Mouse (Mus musculus) frontal cortex, postnatal 14 days (tissue): Measurements from ENCODE around the gene Ryr1.
A peak's percentile ranks its signal among the peaks of the same experiment; 100 is the strongest.
"Not testable (repeated sequence)": the region's sequence is repeated elsewhere in the genome, so short reads cannot be mapped to it uniquely, and the experiment has no call there.

Experiments
- DNase-seq, 2 experiments: peaks; one replicate each; pipeline ENCODE4 v3.0.0; 2022; ENCODE audit warnings: low spot score in 2 of 2

Ryr1 gene

DNA sequence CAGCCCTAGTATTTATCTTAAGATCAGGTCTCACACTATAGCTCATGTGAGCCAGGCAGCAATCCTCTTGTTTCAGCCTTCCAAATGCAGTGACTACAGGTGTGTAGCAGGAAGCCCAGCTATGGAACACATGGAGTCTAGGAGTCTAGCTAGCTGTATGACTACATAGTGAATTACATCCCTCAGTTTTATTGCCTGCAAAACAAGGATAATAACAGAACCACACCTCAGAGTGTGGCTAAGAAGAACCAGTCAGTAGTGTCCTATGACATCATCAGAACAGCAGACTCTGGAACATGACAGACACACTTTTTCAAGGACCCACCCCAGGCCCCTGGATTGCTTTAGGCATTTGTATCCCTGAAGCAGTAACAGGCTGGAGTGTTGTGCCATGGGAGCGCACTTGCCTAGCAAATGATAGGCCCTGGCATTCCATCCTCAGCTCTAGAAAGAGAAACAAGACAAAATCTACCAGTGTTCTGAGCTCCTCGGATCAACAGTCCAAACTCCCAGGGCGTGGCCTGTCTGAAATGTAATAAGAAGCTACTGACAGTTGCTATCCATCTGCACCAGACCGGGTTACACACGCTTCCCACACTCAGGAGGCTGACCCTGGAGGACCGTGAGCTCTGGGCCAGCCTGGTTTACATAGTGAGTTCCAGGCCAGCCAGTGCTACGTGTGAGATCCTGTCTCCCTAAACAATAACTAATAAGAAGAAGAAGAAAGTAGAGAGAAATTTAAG is 21.8 kb upstream of the Ryr1 start:
- no peak for DNase-seq

DNA sequence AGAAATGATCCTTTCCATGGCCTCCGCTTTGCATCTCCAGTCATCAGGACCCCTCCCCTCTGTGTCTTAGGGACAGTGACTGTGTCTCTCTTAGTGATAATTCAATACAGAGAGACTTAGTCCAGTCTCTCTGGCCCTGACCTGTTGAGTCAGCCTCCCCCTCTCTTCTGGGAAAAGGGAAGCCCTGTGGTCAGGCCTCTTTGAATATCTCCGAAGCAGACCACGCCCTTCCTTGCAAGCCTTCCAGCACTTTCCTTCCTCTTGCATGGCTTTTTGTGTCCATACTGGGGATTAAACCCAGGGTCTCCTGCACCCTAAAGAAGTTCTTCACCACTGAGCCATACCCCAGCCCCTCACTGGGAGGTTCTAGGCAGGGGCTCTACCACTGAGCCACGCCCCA is 19.0 kb upstream of the Ryr1 start:
- DNase-seq: no peak

- DNase-seq: no peak
Measured at GRCm38 (mm10) chr7:29141416-29141815, 16.4 kb upstream of the Ryr1 start.

DNA sequence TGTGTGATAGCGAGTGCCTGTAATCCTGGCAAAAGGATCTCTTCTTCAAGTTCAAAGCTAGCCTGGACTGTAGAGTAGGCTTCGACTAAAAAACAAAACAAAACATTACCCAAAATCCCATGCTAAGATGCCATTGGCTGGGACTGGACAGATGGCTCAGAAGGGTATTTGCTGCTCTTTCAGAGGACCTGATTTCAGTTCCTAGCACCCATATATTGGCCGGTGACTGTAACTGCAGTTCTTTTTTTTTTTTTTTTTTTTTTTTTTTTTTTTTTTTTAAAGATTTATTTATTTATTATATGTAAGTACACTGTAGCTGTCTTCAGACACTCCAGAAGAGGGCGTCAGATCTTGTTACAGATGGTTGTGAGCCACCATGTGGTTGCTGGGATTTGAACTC is 14.3 kb upstream of the Ryr1 start:
- not testable (repeated sequence) for DNase-seq

GRCm38 (mm10) chr7:29137429-29137828 is 12.4 kb upstream of the Ryr1 start:
- no peak for DNase-seq

DNA sequence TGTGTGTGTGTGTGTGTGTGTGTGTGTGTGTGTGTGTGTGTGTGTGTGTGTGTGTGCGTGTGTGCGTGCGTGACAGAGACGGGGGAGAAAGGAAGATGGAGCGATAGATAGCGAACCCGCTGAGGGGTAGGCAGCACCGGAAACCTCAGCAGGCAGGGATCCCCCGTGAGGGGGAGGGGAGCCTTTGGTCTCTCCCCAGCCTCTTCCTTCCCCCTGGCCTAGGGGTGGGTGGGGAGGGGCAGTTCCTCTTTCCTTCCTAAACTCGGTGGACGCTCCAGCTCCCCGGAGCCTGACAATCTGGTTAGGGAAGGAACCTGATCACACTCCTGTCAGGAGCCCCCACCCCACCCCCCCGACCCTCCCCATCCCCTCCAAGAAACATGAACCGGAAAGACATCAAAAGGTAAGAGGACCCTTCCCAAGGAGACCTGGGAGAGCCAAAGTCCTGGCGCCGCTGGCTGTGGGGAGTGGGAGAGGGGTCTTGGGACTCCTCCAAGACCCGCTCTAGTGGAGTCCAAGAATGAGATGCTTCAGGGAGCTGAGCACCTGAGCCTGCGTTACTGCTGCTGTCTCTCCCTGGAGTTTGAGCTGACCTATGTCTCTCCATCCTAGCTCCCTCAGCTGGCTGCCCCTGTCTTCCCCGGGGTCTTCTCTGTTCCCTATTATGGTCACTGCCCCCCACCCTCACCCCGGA is 9.9 kb upstream of the Ryr1 start, which contains the start of gene Rasgrp4:
TSS of gene Rasgrp4 (plus strand) at position 159 of the 694 bp plus-strand sequence.
- no peak for DNase-seq

GRCm38 (mm10) chr7:29134230-29134629 is 9.3 kb upstream of the Ryr1 start:
- no peak for DNase-seq

- DNase-seq: no peak
Measured at GRCm38 (mm10) chr7:29128725-29129124, 3.7 kb upstream of the Ryr1 start.

DNA sequence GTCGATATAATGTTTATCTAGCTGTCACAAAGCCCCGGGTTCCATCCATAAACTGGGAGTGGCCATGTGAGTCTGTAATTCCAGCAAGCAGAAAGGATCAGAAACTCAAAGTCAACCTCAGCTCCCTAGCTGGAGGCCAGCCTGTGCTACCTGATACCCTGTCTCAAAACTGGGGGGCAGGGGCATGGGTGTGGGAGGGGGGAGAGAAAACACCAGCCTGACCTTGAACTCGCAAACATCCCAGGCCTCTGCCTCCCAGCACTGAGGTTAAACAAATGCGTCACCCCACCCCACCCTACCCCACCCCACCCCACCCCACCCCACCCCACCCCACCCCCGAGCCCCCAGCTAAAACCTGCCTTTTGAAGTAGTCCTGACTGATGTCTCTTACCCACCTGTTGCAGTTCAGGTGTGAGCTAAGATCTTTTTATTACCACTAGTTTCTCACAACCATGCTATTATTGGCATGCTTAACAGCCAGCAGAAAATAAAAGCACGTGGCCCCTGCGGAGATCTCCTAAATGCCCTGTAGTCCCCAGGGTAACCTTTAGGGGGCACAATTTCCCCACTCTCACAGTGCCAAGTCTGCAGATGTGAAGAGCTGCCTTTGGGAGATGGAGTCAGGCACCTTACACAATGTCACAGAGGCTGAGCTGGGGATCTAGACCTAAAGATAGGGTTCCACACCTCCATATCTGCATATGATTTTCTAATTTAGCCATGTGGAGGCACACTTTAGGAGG is 1.4 kb upstream of the Ryr1 start:
- DNase-seq: peak in 1 of 2 experiments; percentile 14

DNA sequence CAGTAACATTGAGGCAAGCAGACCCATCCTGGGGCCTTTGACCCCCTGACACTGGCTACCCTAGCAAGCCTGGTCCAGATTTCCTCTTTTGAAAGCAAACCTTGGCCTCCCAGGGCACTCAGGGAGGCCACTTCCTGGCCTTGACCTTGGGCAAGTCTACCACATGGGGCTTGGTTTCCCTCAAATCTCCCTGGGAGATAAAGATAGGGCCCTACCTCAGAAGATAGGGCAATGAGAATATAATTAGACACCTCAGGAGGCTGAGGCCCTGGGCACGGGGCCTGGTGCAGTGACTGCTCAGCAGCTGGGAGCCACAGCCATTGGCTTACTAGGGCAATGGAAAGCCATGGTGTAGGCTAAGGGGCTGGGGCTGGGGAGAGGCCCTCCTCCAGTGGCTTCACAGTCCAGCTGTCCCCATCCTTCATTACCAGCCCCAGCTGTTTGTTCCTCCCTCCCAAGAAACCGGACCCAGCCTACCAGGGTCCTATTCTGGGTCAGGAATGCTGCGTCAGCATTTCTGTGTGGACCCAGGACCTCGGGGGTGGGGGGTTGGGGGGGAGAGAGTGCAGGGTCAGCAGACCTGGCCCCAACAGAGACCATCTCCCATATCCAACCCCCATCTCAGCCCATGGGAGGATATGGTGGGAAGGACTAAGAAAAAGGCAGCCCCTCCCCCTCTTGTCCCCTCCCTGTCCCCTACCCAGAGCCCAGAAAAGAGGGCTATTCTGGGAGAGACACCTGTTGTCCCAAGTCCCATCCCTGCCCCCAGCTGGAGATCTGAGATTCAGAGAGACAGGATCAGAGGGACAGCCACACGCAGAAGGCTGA is 1.2 kb downstream of the Ryr1 start:
- DNase-seq: no peak

GRCm38 (mm10) chr7:29122821-29123220 is 2.2 kb downstream of the Ryr1 start:
- DNase-seq: no peak

GRCm38 (mm10) chr7:29119526-29119925 is 5.5 kb downstream of the Ryr1 start:
- no peak for DNase-seq

GRCm38 (mm10) chr7:29118142-29118851 is 6.7 kb downstream of the Ryr1 start:
- DNase-seq: no peak

GRCm38 (mm10) chr7:29108992-29109955 is 15.7 kb downstream of the Ryr1 start:
- peak; percentile 29 to 33 for DNase-seq

GRCm38 (mm10) chr7:29101286-29102017 is 23.5 kb downstream of the Ryr1 start:
- DNase-seq: no peak

- DNase-seq: no peak
Measured at GRCm38 (mm10) chr7:29097131-29097530, 27.8 kb downstream of the Ryr1 start.

DNA sequence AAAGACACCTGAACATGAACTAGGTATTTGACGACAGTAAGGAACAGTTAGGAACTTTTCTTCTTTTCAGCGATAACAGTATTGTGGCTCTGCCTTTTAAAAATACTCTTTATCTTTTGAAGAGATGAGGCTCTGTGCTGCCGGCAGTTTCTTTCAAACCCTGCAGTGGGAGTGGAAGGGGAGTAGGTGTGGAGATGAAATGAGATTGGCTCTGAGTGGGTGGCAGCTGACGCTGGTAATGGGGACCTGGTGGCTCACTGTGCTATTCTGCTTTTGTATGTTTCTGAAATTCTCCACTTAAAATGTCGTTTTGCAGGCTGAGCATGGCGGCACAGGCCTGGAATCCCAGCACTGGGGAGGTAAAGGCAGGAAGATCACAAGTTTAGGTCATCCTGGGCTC is 36.2 kb downstream of the Ryr1 start:
- peak; percentile 40 for DNase-seq

GRCm38 (mm10) chr7:29086902-29087301 is 38.1 kb downstream of the Ryr1 start:
- DNase-seq: no peak

- DNase-seq: no peak
Measured at GRCm38 (mm10) chr7:29085981-29086380, 39.0 kb downstream of the Ryr1 start.
